Mouse (Mus musculus): ENCODE data around the gene Vkorc1l1.

DNA sequence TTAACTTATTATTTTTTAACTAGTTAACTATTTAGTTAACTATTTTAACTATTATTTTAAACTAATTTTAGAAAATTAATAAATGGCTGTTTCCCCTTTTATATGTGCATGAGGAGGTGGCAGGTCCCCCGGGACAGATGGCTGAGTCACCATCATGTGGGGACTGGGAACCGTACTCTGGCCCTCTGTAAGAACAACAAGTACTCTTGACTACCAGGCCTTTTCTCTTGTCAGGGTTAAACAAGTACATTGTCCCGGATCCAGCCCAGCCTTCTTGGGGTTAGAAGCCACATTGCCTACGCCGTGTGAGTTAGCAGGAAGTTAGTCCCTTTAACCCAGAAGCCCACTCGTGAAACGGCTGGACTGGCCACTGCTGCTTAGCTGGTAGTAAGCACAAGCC, 53.2 kb downstream of the Vkorc1l1 start:
- TF ChIP-seq CTCF (IDR thresholded peaks at IDR 0.05) (no peak), EP300 (IDR thresholded peaks at IDR 0.05) (no peak)

Data from lung, postnatal 0 days (tissue).